Mouse (Mus musculus) embryonic fibroblast, embryonic 13.5 days (primary cell): ENCODE results near the gene Fbn1.

Source experiments
- CTCF ChIP-seq: IDR thresholded peaks from 2 replicates; pipeline ENCODE4 v1.5.1; 2011; ENCODE audit warnings: mild to moderate bottlenecking, control low read depth, low read length, moderate library complexity, borderline replicate concordance; ENCODE audit not compliant: insufficient read depth
- POLR2A ChIP-seq: IDR thresholded peaks from 2 replicates; pipeline ENCODE4 v1.6.1; 2011; ENCODE audit warnings: low read depth, mild to moderate bottlenecking, control low read depth, low read length, moderate library complexity

DNA sequence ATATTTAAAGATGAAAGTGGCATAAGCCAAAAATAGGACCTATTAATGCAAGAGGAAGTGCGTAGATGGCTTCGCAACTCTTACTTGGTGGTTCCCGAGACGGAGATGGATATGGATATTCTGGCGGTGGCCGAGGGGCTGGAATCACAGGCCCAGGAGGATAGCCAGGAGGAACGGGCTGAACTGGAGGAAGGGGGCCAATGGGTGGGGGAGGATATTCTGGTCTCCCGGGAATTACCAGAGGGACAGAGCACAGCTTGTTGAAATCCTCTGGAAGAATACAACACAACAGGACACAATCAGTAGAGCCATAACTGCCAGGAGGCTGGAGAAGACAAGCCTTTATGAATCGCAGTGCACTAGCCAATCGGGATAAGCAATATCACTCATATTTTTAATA lies 118.0 kb downstream of the Fbn1 start:
- no peak for TF ChIP-seq POLR2A
- no peak for TF ChIP-seq CTCF
